Mouse (Mus musculus) urinary bladder, postnatal 0 days (tissue): ENCODE data around the gene Zc3h12c. TPM values are rescaled to one million over a fixed set of nuclear protein-coding genes. Genes with fewer than 3 reads are reported as not detected.

Experiments used
- microRNA-seq: library from miRNA; unstranded; fragments of <30 nt; microRNA quantifications from one replicate; pipeline ENCODE4, GENCODE M21; 2016
- polyA plus RNA-seq: library from polyadenylated mRNA; unstranded; fragments of >200 nt; fragmentation: Nextera tagmentation; extraction: Ambion mirVana; gene quantifications from 2 replicates; pipeline ENCODE4 v1.2.1, GENCODE M21; 2015

Gene Zc3h12c
- 1.2 and 1.4 TPM in 2 replicates for polyA plus RNA-seq

DNA sequence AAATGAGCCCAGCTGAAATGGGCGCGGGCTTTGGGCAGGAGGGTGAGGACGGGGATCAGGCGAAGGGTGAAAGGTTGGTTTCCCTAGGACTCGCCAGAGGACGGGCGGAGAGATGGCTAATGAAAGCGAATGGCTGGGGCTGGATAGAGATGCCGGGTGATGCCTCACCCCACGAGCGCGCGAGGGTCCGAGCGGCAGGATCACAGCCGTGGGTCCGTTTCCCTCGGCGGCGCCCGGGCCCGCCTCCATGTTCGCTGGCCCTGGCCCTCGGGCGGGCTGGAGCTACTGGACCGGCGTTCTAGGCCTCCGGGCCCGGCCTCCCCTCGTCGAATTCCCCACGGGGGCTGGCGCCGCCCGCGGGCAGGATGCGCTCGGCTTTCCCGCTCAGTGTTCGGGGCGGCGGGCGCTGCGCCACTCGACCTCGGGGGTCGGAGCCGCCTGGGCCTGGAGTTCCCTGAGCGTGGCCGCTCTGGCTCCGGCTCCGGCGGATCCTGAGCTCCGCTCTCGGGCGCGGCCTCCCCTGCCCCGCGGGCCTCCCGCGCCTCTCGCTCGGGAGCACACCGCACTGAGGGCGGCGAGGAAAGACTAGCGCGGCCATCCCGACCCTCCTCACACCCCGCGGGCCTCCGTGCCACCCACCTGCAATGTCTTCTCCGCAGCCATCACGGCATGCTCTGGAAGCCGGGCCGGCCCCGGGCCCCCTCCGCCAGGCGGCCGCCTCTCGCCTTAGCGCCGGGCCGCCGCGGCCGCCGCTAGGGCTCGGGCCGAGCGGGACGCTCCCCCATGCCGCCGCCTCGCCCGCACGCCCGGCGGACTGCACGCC lies at the start of gene Zc3h12c:
Gene Zc3h12c, minus strand, starts transcription at position 710 of the 823 bp plus-strand sequence.

Small RNAs within 50 kb of the gene (microRNA-seq; reads per million reads assigned to microRNA genes)
- not detected for gene Gm27686
- gene Mir6244 = not detected

Other genes with a start within 250 kb of the Zc3h12c start
- 106 and 119 TPM in 2 replicates for gene Fdx1, start 205.0 kb downstream of the Zc3h12c start, polyA plus RNA-seq
- gene Rdx, start 121.4 kb downstream of the Zc3h12c start, polyA plus RNA-seq = 51.0 and 66.7 TPM in 2 replicates